Mouse (Mus musculus) embryonic fibroblast, embryonic 13.5 days (primary cell): Measurements from ENCODE around the gene Tmem240.

Experiments
- CTCF ChIP-seq: IDR thresholded peaks from 2 replicates; pipeline ENCODE4 v1.5.1; 2011; ENCODE audit warnings: mild to moderate bottlenecking, control low read depth, low read length, moderate library complexity, borderline replicate concordance; ENCODE audit not compliant: insufficient read depth
- POLR2A ChIP-seq: IDR thresholded peaks from 2 replicates; pipeline ENCODE4 v1.6.1; 2011; ENCODE audit warnings: low read depth, mild to moderate bottlenecking, control low read depth, low read length, moderate library complexity

- TF ChIP-seq CTCF (no peak), POLR2A (no peak)
Measured at GRCm38 (mm10) chr4:155770626-155771025, 36.0 kb downstream of the Tmem240 start.
